9 mouse cellular contexts compared by ENCODE assay signal in the genomic region with DNA sequence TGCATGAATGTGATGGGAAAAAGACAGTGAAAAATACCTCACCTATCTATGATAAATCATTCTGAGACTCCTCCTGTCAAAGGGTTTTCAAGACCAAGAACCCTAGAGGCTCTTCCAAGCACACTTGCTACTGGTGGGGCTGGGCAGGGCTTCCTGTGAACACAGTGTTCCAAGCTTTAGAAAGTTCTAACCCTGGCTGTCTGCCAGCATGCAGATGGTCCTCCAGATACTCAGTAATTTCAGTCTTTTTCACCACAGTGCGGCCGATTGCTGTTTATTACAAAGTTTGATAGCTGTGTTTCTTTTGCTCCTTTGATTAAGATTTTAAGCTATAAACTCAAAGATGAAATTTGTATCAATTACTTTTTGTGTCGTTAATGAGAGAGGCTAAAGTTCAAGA.
DNase-seq lines count a peak whose midpoint lies in the region; ATAC-seq and TF ChIP-seq lines count a peak whose summit lies in the region.
"Had no signal": no experiment of that assay in that cellular context is flagged by ENCODE, and none has a peak within 500 bp of the region (broad histone marks: within the 10 kb centered on the region; RNA-seq: fewer than 3 reads in every experiment).

No protein-coding gene starts in this region.

- no peak for TF ChIP-seq CTCF in gastrocnemius, adult 2 months (IDR thresholded peaks at IDR 0.05)
- TF ChIP-seq CTCF in lung, embryonic 14.5 days (IDR thresholded peaks at IDR 0.05; ENCODE audit: low read depth), result no peak

- DNase-seq in liver (peak; percentile 24), ZHBTc4 (ENCODE audit: low read depth, low spot score) (peak; percentile 38)
- DNase-seq in liver, embryonic 11.5 days (ENCODE audit: low spot score), result no peak
- DNase-seq in gastrocnemius, adult 2 months, result peak; percentile 77
- peak; percentile 58 to 75 for DNase-seq in kidney, adult 8-10 months
- DNase-seq in lung, embryonic 14.5 days, result peak; percentile 87
- no peak for DNase-seq in natural killer cell, adult 2 months (ENCODE audit: low spot score in 2 of 2)

- ATAC-seq in liver, embryonic 11.5 days (replicated peaks; ENCODE audit: low FRiP score), result no peak
- ATAC-seq in lung, embryonic 14.5 days (ENCODE audit: insufficient read depth), result peak; percentile 46; the same call in 1 of the 2 replicates
- ATAC-seq in midbrain, embryonic 13.5 days, result no peak

- H3K4me2 ChIP-seq in liver, embryonic 11.5 days, result no peak overlapping the region
- no peak overlapping the region for H3K4me2 ChIP-seq in lung, embryonic 14.5 days
- no peak overlapping the region for H3K4me2 ChIP-seq in midbrain, embryonic 13.5 days (replicated peaks)
- H3K4me2 ChIP-seq: hindbrain, embryonic 15.5 days had no signal

- H3K27ac ChIP-seq in liver, embryonic 11.5 days (ENCODE audit: low read depth, low read length), result no peak overlapping the region
- peak overlapping the region; percentile 81 for H3K27ac ChIP-seq in gastrocnemius, adult 2 months
- no peak overlapping the region for H3K27ac ChIP-seq in lung, embryonic 14.5 days (ENCODE audit: low read depth)
- no peak overlapping the region for H3K27ac ChIP-seq in midbrain, embryonic 13.5 days
- H3K27ac ChIP-seq: hindbrain, embryonic 15.5 days had no signal

- H3K4me3 ChIP-seq in liver, embryonic 11.5 days (ENCODE audit: low read depth, low read length), result no peak overlapping the region
- H3K4me3 ChIP-seq in gastrocnemius, adult 2 months, result peak overlapping the region; percentile 36
- H3K4me3 ChIP-seq in lung, embryonic 14.5 days (ENCODE audit: low read depth, low read length), result no peak overlapping the region
- H3K4me3 ChIP-seq in midbrain, embryonic 13.5 days (replicated peaks), result no peak overlapping the region
- H3K4me3 ChIP-seq: hindbrain, embryonic 15.5 days had no signal

- H3K4me1 ChIP-seq in liver, embryonic 11.5 days (replicated peaks; ENCODE audit: control insufficient read depth, insufficient read depth, low read length), result peaks cover 8% of the 10 kb centered on the region
- peaks cover 7% of the 10 kb centered on the region for H3K4me1 ChIP-seq in lung, embryonic 14.5 days (ENCODE audit: insufficient read depth)
- H3K4me1 ChIP-seq in midbrain, embryonic 13.5 days (replicated peaks), result peaks cover 10% of the 10 kb centered on the region

- intact Hi-C loops in gastrocnemius, adult 2 months (cut with DNase I), result loop anchor here (2.0 to 5.0 kb wide), 6 partner anchors 234 to 384 kb away; partner anchors contain the start of gene Fnip2

- H3K36me3 ChIP-seq in liver, embryonic 11.5 days (ENCODE audit: control insufficient read depth, insufficient read depth, low read length), result no peaks in the 10 kb centered on the region
- H3K36me3 ChIP-seq in lung, embryonic 14.5 days (ENCODE audit: insufficient read depth), result no peaks in the 10 kb centered on the region
- no peaks in the 10 kb centered on the region for H3K36me3 ChIP-seq in midbrain, embryonic 13.5 days
- H3K36me3 ChIP-seq: hindbrain, embryonic 15.5 days had no signal

- no peaks in the 10 kb centered on the region for H3K9me3 ChIP-seq in liver, embryonic 11.5 days (ENCODE audit: control insufficient read depth, low read length)
- no peaks in the 10 kb centered on the region for H3K9me3 ChIP-seq in lung, embryonic 14.5 days (ENCODE audit: low read depth, low read length)
- no peaks in the 10 kb centered on the region for H3K9me3 ChIP-seq in midbrain, embryonic 13.5 days
- H3K9me3 ChIP-seq: hindbrain, embryonic 15.5 days had no signal

- no peaks in the 10 kb centered on the region for H3K27me3 ChIP-seq in liver, embryonic 11.5 days (replicated peaks; ENCODE audit: control insufficient read depth, insufficient read depth, low read length)
- H3K27me3 ChIP-seq in lung, embryonic 14.5 days (ENCODE audit: insufficient read depth, low read length), result no peaks in the 10 kb centered on the region
- no peaks in the 10 kb centered on the region for H3K27me3 ChIP-seq in midbrain, embryonic 13.5 days
- H3K27me3 ChIP-seq: hindbrain, embryonic 15.5 days had no signal

- WGBS in liver, embryonic 11.5 days, result 70% methylated on average over 3 of the region's 3 CpGs
- WGBS in lung, embryonic 14.5 days, result 26% methylated on average over 3 of the region's 3 CpGs
- WGBS in midbrain, embryonic 13.5 days, result 81% methylated on average over 3 of the region's 3 CpGs

- H3K9ac ChIP-seq in liver, embryonic 11.5 days (ENCODE audit: low read depth, low read length), result no peak overlapping the region
- H3K9ac ChIP-seq in lung, embryonic 14.5 days, result no peak overlapping the region
- no peak overlapping the region for H3K9ac ChIP-seq in midbrain, embryonic 13.5 days (replicated peaks)
- H3K9ac ChIP-seq: hindbrain, embryonic 15.5 days had no signal

Comparison
In these comparisons a context has a peak if more than half of its experiments do, and no peak if none do; other contexts are left out.
1. DNase-seq: peak in liver (single experiment), ZHBTc4 (single experiment), gastrocnemius, adult 2 months (single experiment), kidney, adult 8-10 months (2 of 2) and lung, embryonic 14.5 days (single experiment); none in liver, embryonic 11.5 days (single experiment) and natural killer cell, adult 2 months (0 of 2).